11 mouse cellular contexts compared by ENCODE assay signal in the genomic region with DNA sequence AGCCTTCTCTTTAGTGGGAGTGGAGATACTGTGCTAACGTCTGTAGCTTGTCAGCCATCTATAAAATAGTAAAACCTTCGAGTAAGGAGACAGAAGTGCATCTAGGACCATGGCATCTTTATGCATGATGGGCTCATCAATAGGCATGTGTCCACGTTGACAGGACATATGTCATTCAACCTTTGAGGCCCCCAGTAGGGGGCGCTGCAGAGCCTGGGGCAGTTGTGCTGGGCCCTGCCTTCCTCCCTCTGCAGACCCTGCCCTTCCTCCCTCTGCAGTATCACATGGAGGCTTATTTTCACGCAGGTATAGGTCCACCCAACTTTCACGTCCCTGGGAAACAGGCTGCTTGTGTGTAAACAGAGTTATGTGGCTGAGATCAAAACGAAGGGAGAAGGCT. TPM values are rescaled to one million over a fixed set of nuclear protein-coding genes. Genes with fewer than 3 reads are reported as not detected.
DNase-seq lines count a peak whose midpoint lies in the region; ATAC-seq and TF ChIP-seq lines count a peak whose summit lies in the region.
"Had no signal": no experiment of that assay in that cellular context is flagged by ENCODE, and none has a peak within 500 bp of the region (broad histone marks: within the 10 kb centered on the region; RNA-seq: fewer than 3 reads in every experiment).

No protein-coding gene starts in this region.

- no peak for DNase-seq in kidney, adult 2 months
- no peak for DNase-seq in kidney, adult 11 months
- no peak for DNase-seq in neural tube, embryonic 10.5 days (ENCODE audit: extremely low spot score, low spot score)
- peak; percentile 41 for DNase-seq in ZHBTc4 (ENCODE audit: low read depth, low spot score)
- no peak for DNase-seq in adrenal gland, postnatal 10 days
- DNase-seq: cerebellum, adult 9-11 months; lung, postnatal 10 days had no signal

- no peaks in the 10 kb centered on the region for H3K36me3 ChIP-seq in kidney, adult 2 months (ENCODE audit: control insufficient read depth, insufficient read depth, low read length)
- no peaks in the 10 kb centered on the region for H3K36me3 ChIP-seq in neural tube, embryonic 13.5 days
- H3K36me3 ChIP-seq: forebrain, embryonic 15.5 days had no signal

- H3K27ac ChIP-seq in kidney, adult 2 months (ENCODE audit: insufficient read depth, low read depth, low read length), result peak overlapping the region; percentile 13; the same call in 1 of the 2 replicates
- peak overlapping the region; percentile 79; the same call in 1 of the 2 replicates for H3K27ac ChIP-seq in neural tube, embryonic 13.5 days (replicated peaks)
- H3K27ac ChIP-seq in olfactory bulb, adult 2 months (ENCODE audit: insufficient read depth, low read depth, low read length), result no peak overlapping the region
- H3K27ac ChIP-seq: forebrain, embryonic 15.5 days had no signal

- H3K9ac ChIP-seq in neural tube, embryonic 13.5 days, result no peak overlapping the region
- H3K9ac ChIP-seq: forebrain, embryonic 15.5 days had no signal

- TF ChIP-seq CTCF in kidney, adult 2 months (conservative IDR thresholded peaks at IDR 0.05; ENCODE audit: insufficient read depth, insufficient read length, low read depth, low read length), result peak; percentile 29
- TF ChIP-seq CTCF in olfactory bulb, adult 2 months (IDR thresholded peaks at IDR 0.05; ENCODE audit: insufficient read depth, low read depth, low read length), result peak; percentile 40; the same call in 1 of the 2 replicates

- H3K27me3 ChIP-seq in kidney, adult 2 months (replicated peaks; ENCODE audit: control insufficient read depth, insufficient read depth, low read length), result no peaks in the 10 kb centered on the region
- H3K27me3 ChIP-seq in neural tube, embryonic 13.5 days, result no peaks in the 10 kb centered on the region
- H3K27me3 ChIP-seq: forebrain, embryonic 15.5 days had no signal

- no peak overlapping the region for H3K4me2 ChIP-seq in neural tube, embryonic 13.5 days
- H3K4me2 ChIP-seq: forebrain, embryonic 15.5 days had no signal

- TF ChIP-seq POLR2A in kidney, adult 2 months (IDR thresholded peaks at IDR 0.05; ENCODE audit: low read depth, low read length), result no peak
- no peak for TF ChIP-seq POLR2A in olfactory bulb, adult 2 months (IDR thresholded peaks at IDR 0.05; ENCODE audit: insufficient read depth, low read depth, low read length)

- H3K4me1 ChIP-seq in kidney, adult 2 months (ENCODE audit: control insufficient read depth, insufficient read depth, low read length), result peaks cover 7% of the 10 kb centered on the region
- peaks cover 66% of the 10 kb centered on the region for H3K4me1 ChIP-seq in neural tube, embryonic 13.5 days (replicated peaks)
- peaks cover 25% of the 10 kb centered on the region for H3K4me1 ChIP-seq in olfactory bulb, adult 2 months (ENCODE audit: control insufficient read depth, insufficient read depth, low read length)

- no peak for ATAC-seq in neural tube, embryonic 13.5 days (ENCODE audit: low read depth)
- ATAC-seq: forebrain, embryonic 15.5 days; midbrain, embryonic 16.5 days had no signal

- no peaks in the 10 kb centered on the region for H3K9me3 ChIP-seq in neural tube, embryonic 13.5 days
- H3K9me3 ChIP-seq: forebrain, embryonic 15.5 days had no signal

- H3K4me3 ChIP-seq in kidney, adult 2 months (ENCODE audit: insufficient read depth, low read depth, low read length), result no peak overlapping the region
- H3K4me3 ChIP-seq in neural tube, embryonic 13.5 days, result no peak overlapping the region
- no peak overlapping the region for H3K4me3 ChIP-seq in olfactory bulb, adult 2 months (ENCODE audit: insufficient read depth, low read depth, low read length)
- H3K4me3 ChIP-seq: forebrain, embryonic 15.5 days had no signal

- 64% methylated on average over 7 of the region's 7 CpGs for WGBS in kidney, adult 2 months
- WGBS in neural tube, embryonic 13.5 days, result 77% methylated on average over 7 of the region's 7 CpGs
- 88% methylated on average over 7 of the region's 7 CpGs for WGBS in olfactory bulb, adult 2 months

RNA-seq across cellular contexts. Expression of a gene that starts 19.0 kb away (rescaled TPM):
- polyA plus RNA-seq in kidney, adult 2 months (2012; rRNA removed), result 16.7 and 17.6 TPM in 2 replicates
- polyA plus RNA-seq in neural tube, embryonic 13.5 days (2015; fragmentation: Nextera tagmentation; extraction: Ambion mirVana), result 69.7 and 72.2 TPM in 2 replicates
- polyA plus RNA-seq in olfactory bulb, adult 2 months (2012; ENCODE audit: insufficient read depth, insufficient read length, low replicate concordance, missing spikeins), result not detected in 2 replicates
- total RNA-seq in adrenal gland, postnatal 10 days (2021), result 10 to 100 TPM; 20.6 to 22.6 TPM

Comparison
In these comparisons a context has a peak if more than half of its experiments do, and no peak if none do; other contexts are left out.
1. RNA of a gene that starts 19.0 kb away (polyA plus RNA-seq): 69.7 to 72.2 TPM in neural tube, embryonic 13.5 days and 16.7 to 17.6 TPM in kidney, adult 2 months; not detected in olfactory bulb, adult 2 months; every median in the first group is over 10 times any median in the second.